Mouse (Mus musculus) embryonic facial prominence, embryonic 10.5 days (tissue): ENCODE results near the gene Fancl. TPM values are rescaled to one million over a fixed set of nuclear protein-coding genes. Genes with fewer than 3 reads are reported as not detected.

Experiments used
- DNase-seq: peaks from one replicate; pipeline ENCODE4 v3.0.0-alpha.2; 2017; ENCODE audit warnings: low spot score
- H3K27ac ChIP-seq: fragments of 300-500 bp; sonication (generic); replicated peaks from 2 replicates; pipeline ENCODE4 v1.5.1; 2016; ENCODE audit warnings: mild to moderate bottlenecking
- H3K27me3 ChIP-seq: fragments of 300-500 bp; sonication (generic); replicated peaks from 2 replicates; pipeline ENCODE4 v1.6.1; 2016; ENCODE audit warnings: low read depth, mild to moderate bottlenecking; ENCODE audit not compliant: poor library complexity, severe bottlenecking
- H3K36me3 ChIP-seq: fragments of 300-500 bp; sonication (generic); replicated peaks from 2 replicates; pipeline ENCODE4 v1.6.1; 2016; ENCODE audit warnings: mild to moderate bottlenecking, moderate library complexity
- H3K4me1 ChIP-seq: fragments of 300-500 bp; sonication (generic); 2 replicates; pipeline ENCODE4 v1.6.1; 2016
- H3K4me3 ChIP-seq: fragments of 300-500 bp; sonication (generic); 2 replicates; pipeline ENCODE4 v1.5.1; 2016; ENCODE audit warnings: mild to moderate bottlenecking, moderate library complexity
- H3K9me3 ChIP-seq: fragments of 300-500 bp; sonication (generic); 2 replicates; pipeline ENCODE4 v1.6.1; 2016; ENCODE audit warnings: mild to moderate bottlenecking
- WGBS: fragments of 180-500 bp; shearing (Covaris S2); methylation state at CpG from one replicate; pipeline ENCODE4 v1.1.7; 2016; 5-methylcytosine and 5-hydroxymethylcytosine counted together
- polyA plus RNA-seq: library from polyadenylated mRNA; unstranded; fragments of >200 nt; fragmentation: Nextera tagmentation; extraction: Ambion mirVana; gene quantifications from 2 replicates; pipeline ENCODE4 v1.2.1, GENCODE M21; 2016

Gene Fancl
- polyA plus RNA-seq, 1 experiment from 2014 or later: 36.0 TPM

- H3K27ac ChIP-seq: no peak overlapping the region
- no peak for DNase-seq
- WGBS: 77% methylated on average over 2 of the region's 2 CpGs
- H3K4me3 ChIP-seq: no peak overlapping the region
- H3K4me1 ChIP-seq: no peaks in the 10 kb centered on the region
- H3K9me3 ChIP-seq: no peaks in the 10 kb centered on the region
- no peaks in the 10 kb centered on the region for H3K27me3 ChIP-seq
- no peaks in the 10 kb centered on the region for H3K36me3 ChIP-seq
Measured at GRCm38 (mm10) chr11:26516086-26516485, 130.2 kb downstream of the Fancl start.

GRCm38 (mm10) chr11:26518991-26519390 is 133.1 kb downstream of the Fancl start:
- Histone ChIP-seq H3K36me3 (0 out of 2 replicates have a peak, but pooled peaks cover 4% of the 10 kb centered on the region), H3K4me3 (no peak overlapping the region), H3K27me3 (no peaks in the 10 kb centered on the region), H3K4me1 (no peaks in the 10 kb centered on the region), H3K9me3 (no peaks in the 10 kb centered on the region), H3K27ac (no peak overlapping the region)
- DNase-seq: no peak
- 88% methylated on average over 3 of the region's 3 CpGs for WGBS

Other genes with a start within 250 kb of the Fancl start
- gene 5730522E02Rik, start 175.4 kb upstream of the Fancl start, polyA plus RNA-seq: 5.0 and 6.5 TPM in 2 replicates
- 0.26 and 0.29 TPM in 2 replicates for gene Gm6899, start 207.1 kb downstream of the Fancl start, polyA plus RNA-seq
- 23.0 and 24.9 TPM in 2 replicates for gene Vrk2, start 207.9 kb downstream of the Fancl start, polyA plus RNA-seq